Mouse (Mus musculus): ENCODE measurements around the gene Rem1.

Gene Rem1

DNA sequence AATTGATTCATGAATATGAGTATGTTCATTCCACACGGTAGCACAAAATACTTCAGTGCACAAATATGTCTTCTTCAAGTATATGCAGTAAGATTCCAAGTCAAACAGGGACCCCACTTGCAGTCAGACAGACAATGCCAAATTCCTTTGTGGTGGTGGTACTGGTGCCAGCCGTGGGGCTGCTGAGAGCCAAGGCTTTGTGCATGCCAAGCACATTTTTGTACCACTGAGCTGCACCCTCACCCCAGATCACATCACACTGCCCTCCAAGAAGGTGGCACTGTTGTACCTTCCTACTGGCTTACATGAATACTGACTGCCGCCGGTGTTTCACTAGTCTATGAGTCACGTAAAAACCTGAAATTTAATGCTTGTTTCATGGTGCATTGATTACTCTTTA, 52.2 kb downstream of the Rem1 start:
- DNase-seq: no peak

GRCm38 (mm10) chr2:152679701-152680355, 53.1 kb downstream of the Rem1 start:
- no peak for DNase-seq

DNA sequence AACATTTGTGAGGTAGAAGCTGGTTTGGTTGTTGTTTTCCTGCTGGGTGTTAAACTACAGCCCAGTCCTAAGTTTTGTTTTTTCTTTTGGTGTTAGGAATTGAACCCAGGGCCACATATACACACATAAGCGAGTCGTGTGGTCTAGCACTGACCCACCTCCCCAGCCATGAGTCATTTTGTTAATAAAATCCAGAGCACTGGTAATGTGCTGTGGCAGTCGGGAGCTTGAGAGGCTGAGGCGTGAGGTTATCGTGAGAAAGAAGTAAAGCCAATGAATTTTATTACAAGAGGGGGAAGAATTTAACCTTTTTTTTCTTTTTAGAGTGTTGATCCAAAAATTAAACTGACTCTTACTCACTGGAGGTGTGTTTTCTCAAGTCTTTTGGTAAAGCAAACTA, 56.3 kb downstream of the Rem1 start:
- no peak for DNase-seq
